Mouse (Mus musculus): ENCODE measurements at regions not wholly inside any gene's neighbourhood (a gene's known extent, or its start where the extent isn't known, plus 50 kb on each side); places are given as distances from the start of the nearest gene placed in this dataset.
A peak's percentile ranks its signal among the peaks of the same experiment; 100 is the strongest.

DNA sequence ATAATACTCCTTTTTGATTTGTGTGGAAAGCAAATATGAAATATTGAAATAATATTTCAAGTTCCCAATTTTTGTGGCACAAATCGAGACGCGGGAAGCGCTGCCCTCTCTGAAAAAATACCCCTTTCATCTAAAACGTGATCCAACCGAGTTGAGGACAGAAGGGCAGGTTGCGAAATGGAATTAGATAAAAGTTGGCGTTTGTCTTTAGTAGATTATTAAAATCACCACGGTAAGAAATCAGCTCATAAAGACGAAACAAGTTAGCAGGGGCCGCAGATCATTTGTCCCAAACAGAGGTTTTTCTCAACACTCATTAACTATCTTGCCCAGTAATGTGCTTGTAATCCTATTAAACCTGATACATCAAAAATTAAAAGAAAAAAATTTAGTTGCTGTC, 364.2 kb upstream of the Fign start:
- no peak overlapping the region for H3K9ac ChIP-seq (ENCODE audit: insufficient read depth, low read depth)
- H3K36me3 ChIP-seq (replicated peaks in 1 of 2; ENCODE audit: control insufficient read depth in 1 of 2, insufficient read depth in 1 of 2, low read length in 1 of 2), result no peaks in the 10 kb centered on the region
- H3K79me2 ChIP-seq (replicated peaks; ENCODE audit: control insufficient read depth, extremely low read depth, insufficient read depth, poor library complexity, severe bottlenecking), result no peaks in the 10 kb centered on the region
- in situ Hi-C loops (cut with MboI; ENCODE audit: low pct_ligation_motif_present, low pct_unique_long_range_greater_than_20kb, low sequenced_read_pairs) (loop anchor here (25.0 kb wide), 1 partner anchor 975 kb away; no protein-coding TSS in a partner anchor), dilution Hi-C loops (cut with MboI; ENCODE audit: extremely low pct_ligation_motif_present, extremely low pct_unique_long_range_greater_than_20kb, low sequenced_read_pairs) (no loop called here)
- no peaks in the 10 kb centered on the region for H3K27me3 ChIP-seq (replicated peaks)
- no peak for DNase-seq (ENCODE audit: extremely low read depth)
- H3K4me1 ChIP-seq (ENCODE audit: control insufficient read depth in 1 of 2, insufficient read depth in 2 of 2), result no peaks in the 10 kb centered on the region
- no peak overlapping the region for H3K27ac ChIP-seq (ENCODE audit: insufficient read depth, low read depth)
- H3K9me3 ChIP-seq (replicated peaks; ENCODE audit: low read length), result peaks cover 27% of the 10 kb centered on the region
- no peak overlapping the region for H3K4me2 ChIP-seq (ENCODE audit: insufficient read depth, low read depth, poor library complexity, severe bottlenecking)
- H3K4me3 ChIP-seq (replicated peaks in 1 of 3; ENCODE audit: low read depth in 2 of 3, low read length in 2 of 3, poor library complexity in 1 of 3), result no peak overlapping the region
- TF ChIP-seq JUN (IDR thresholded peaks at IDR 0.05; ENCODE audit: insufficient read depth, low read depth, low read length), result no peak
- TF ChIP-seq ZC3H11A (IDR thresholded peaks at IDR 0.05; ENCODE audit: low read depth, low read length), result no peak
- no peak for TF ChIP-seq SMC3 (IDR thresholded peaks at IDR 0.05; ENCODE audit: low read depth, low read length)
- no peak for TF ChIP-seq TBP (conservative IDR thresholded peaks at IDR 0.05; ENCODE audit: low read depth, low read length)
- TF ChIP-seq E2F4 (IDR thresholded peaks at IDR 0.05; ENCODE audit: insufficient replicate concordance, low read depth, low read length), result no peak
- TF ChIP-seq IRF4 (IDR thresholded peaks at IDR 0.05; ENCODE audit: low read depth, low read length), result no peak
- no peak for TF ChIP-seq UBTF (IDR thresholded peaks at IDR 0.05; ENCODE audit: low read depth, low read length)
- TF ChIP-seq TCF12 (IDR thresholded peaks at IDR 0.05; ENCODE audit: low read depth, low read length), result no peak
- no peak for TF ChIP-seq ETS1 (conservative IDR thresholded peaks at IDR 0.05; ENCODE audit: low read depth, low read length)

DNA sequence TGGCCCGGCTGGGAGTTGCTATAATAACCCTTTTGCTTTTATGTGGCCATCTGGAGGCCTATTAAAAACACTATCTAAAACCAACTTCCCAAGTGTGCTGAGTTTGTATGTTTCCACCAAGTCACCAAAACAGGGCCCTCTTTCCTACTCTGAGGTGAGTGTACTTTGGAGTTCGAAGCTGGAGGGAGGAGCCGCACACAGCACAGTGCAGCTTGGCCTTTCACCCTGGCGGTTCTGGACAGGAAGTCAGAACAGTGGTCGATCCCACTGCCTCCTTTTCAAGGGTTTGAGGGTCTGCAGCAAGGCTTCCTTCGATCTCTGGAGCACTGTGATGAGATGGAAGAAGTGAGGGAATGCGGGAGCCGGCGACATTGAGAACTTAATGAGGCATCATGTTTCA, 363.8 kb upstream of the Fign start:
- H3K9ac ChIP-seq (ENCODE audit: insufficient read depth, low read depth), result no peak overlapping the region
- no peak overlapping the region for H3K4me3 ChIP-seq (replicated peaks in 1 of 3; ENCODE audit: low read depth in 2 of 3, low read length in 2 of 3, poor library complexity in 1 of 3)
- dilution Hi-C loops (cut with MboI; ENCODE audit: extremely low pct_ligation_motif_present, extremely low pct_unique_long_range_greater_than_20kb, low sequenced_read_pairs) (no loop called here), in situ Hi-C loops (cut with MboI; ENCODE audit: low pct_ligation_motif_present, low pct_unique_long_range_greater_than_20kb, low sequenced_read_pairs) (loop anchor here (25.0 kb wide), 1 partner anchor 974 kb away; no protein-coding TSS in a partner anchor)
- H3K27ac ChIP-seq (ENCODE audit: insufficient read depth, low read depth), result no peak overlapping the region
- H3K36me3 ChIP-seq (replicated peaks in 1 of 2; ENCODE audit: control insufficient read depth in 1 of 2, insufficient read depth in 1 of 2, low read length in 1 of 2), result no peaks in the 10 kb centered on the region
- no peaks in the 10 kb centered on the region for H3K4me1 ChIP-seq (ENCODE audit: control insufficient read depth in 1 of 2, insufficient read depth in 2 of 2)
- no peak overlapping the region for H3K4me2 ChIP-seq (ENCODE audit: insufficient read depth, low read depth, poor library complexity, severe bottlenecking)
- no peaks in the 10 kb centered on the region for H3K79me2 ChIP-seq (replicated peaks; ENCODE audit: control insufficient read depth, extremely low read depth, insufficient read depth, poor library complexity, severe bottlenecking)
- no peak for TF ChIP-seq BHLHE40 (IDR thresholded peaks at IDR 0.05; ENCODE audit: low read depth, low read length)
- no peak for TF ChIP-seq JUND (conservative IDR thresholded peaks at IDR 0.05; ENCODE audit: low read depth, low read length)
- no peaks in the 10 kb centered on the region for H3K27me3 ChIP-seq (replicated peaks)
- peaks cover 26% of the 10 kb centered on the region for H3K9me3 ChIP-seq (replicated peaks; ENCODE audit: low read length)
- DNase-seq (ENCODE audit: extremely low read depth), result no peak

DNA sequence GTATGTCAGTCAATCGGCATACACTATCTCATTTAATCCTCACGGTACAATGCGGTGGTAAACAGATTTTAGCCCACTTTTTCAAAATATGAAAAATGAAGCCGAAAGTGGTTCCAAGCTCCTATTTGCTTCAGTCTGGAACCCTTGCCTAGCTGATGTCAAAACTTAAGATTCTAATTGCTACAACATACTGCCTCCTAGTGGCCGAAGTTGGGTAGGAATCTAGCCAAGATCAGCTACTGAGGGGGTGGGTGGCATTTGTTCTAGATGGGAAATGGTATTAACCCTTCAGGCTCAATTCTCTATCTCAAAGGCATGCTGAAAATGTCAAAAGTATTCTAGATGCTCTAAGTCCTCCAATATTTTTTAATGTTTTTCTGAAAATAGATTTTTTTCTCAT, 360.3 kb upstream of the Fign start:
- Histone ChIP-seq H3K79me2 (replicated peaks; ENCODE audit: control insufficient read depth, extremely low read depth, insufficient read depth, poor library complexity, severe bottlenecking) (no peaks in the 10 kb centered on the region), H3K9ac (ENCODE audit: insufficient read depth, low read depth) (no peak overlapping the region), H3K4me1 (ENCODE audit: control insufficient read depth in 1 of 2, insufficient read depth in 2 of 2) (no peaks in the 10 kb centered on the region), H3K4me3 (replicated peaks in 1 of 3; ENCODE audit: low read depth in 2 of 3, low read length in 2 of 3, poor library complexity in 1 of 3) (no peak overlapping the region), H3K27ac (ENCODE audit: insufficient read depth, low read depth) (no peak overlapping the region), H3K9me3 (replicated peaks; ENCODE audit: low read length) (peaks cover 38% of the 10 kb centered on the region), H3K4me2 (ENCODE audit: insufficient read depth, low read depth, poor library complexity, severe bottlenecking) (no peak overlapping the region), H3K27me3 (replicated peaks) (no peaks in the 10 kb centered on the region), H3K36me3 (replicated peaks in 1 of 2; ENCODE audit: control insufficient read depth in 1 of 2, insufficient read depth in 1 of 2, low read length in 1 of 2) (no peaks in the 10 kb centered on the region)
- no peak for TF ChIP-seq PAX5 (IDR thresholded peaks at IDR 0.05; ENCODE audit: low read length)
- TF ChIP-seq ELF1 (IDR thresholded peaks at IDR 0.05; ENCODE audit: low read depth, low read length), result no peak
- TF ChIP-seq RAD21 (IDR thresholded peaks at IDR 0.05; ENCODE audit: low read depth, low read length), result peak; percentile 29
- peak in 1 of 2 experiments; percentile 47; a peak in 2 of 4 replicates for TF ChIP-seq CTCF (conservative IDR thresholded peaks at IDR 0.05 in 1 of 2, IDR thresholded peaks at IDR 0.05 in 1 of 2; ENCODE audit: low read depth in 2 of 2, low read length in 2 of 2)
- no peak for TF ChIP-seq KAT2A (IDR thresholded peaks at IDR 0.05; ENCODE audit: insufficient replicate concordance, low read length)
- peak; percentile 21; the same call in 1 of the 2 replicates for TF ChIP-seq SMC3 (IDR thresholded peaks at IDR 0.05; ENCODE audit: low read depth, low read length)
- TF ChIP-seq JUN (IDR thresholded peaks at IDR 0.05; ENCODE audit: insufficient read depth, low read depth, low read length), result no peak
- dilution Hi-C loops (cut with MboI; ENCODE audit: extremely low pct_ligation_motif_present, extremely low pct_unique_long_range_greater_than_20kb, low sequenced_read_pairs), result no loop called here
- in situ Hi-C loops (cut with MboI; ENCODE audit: low pct_ligation_motif_present, low pct_unique_long_range_greater_than_20kb, low sequenced_read_pairs), result loop anchor here (25.0 kb wide), 1 partner anchor 971 kb away; no protein-coding TSS in a partner anchor
- DNase-seq (ENCODE audit: extremely low read depth), result peak; percentile 2

Data from CH12.LX (cell line).